Mouse (Mus musculus) limb, embryonic 11.5 days (tissue): Measurements from ENCODE around the gene Patj. TPM values are rescaled to one million over a fixed set of nuclear protein-coding genes. Genes with fewer than 3 reads are reported as not detected.
A peak's percentile ranks its signal among the peaks of the same experiment; 100 is the strongest.
"Not testable (repeated sequence)": the region's sequence is repeated elsewhere in the genome, so short reads cannot be mapped to it uniquely, and the experiment has no call there.

Experiments used
- ATAC-seq: fragments of 200-750 bp; cut with Nextera tagmentation; 2 replicates; pipeline ENCODE4 v1.8.0; 2017; ENCODE audit warnings: low read depth; ENCODE audit not compliant: insufficient number of reproducible peaks, low FRiP score, low TSS enrichment
- DNase-seq: peaks from one replicate; pipeline ENCODE4 v3.0.0-alpha.2; 2015; ENCODE audit warnings: low spot score
- H3K27ac ChIP-seq: fragments of 300-500 bp; sonication (generic); replicated peaks from 2 replicates; pipeline ENCODE4 v1.5.1; 2014; ENCODE audit warnings: low read depth, mild to moderate bottlenecking, low read length
- H3K27me3 ChIP-seq: fragments of 300-500 bp; sonication (generic); 2 replicates; pipeline ENCODE4 v1.6.1; 2014; ENCODE audit warnings: mild to moderate bottlenecking, low read length, mixed read lengths; ENCODE audit not compliant: control insufficient read depth, insufficient read depth
- H3K36me3 ChIP-seq: fragments of 300-500 bp; sonication (generic); 2 replicates; pipeline ENCODE4 v1.6.1; 2014; ENCODE audit warnings: mild to moderate bottlenecking, low read length, moderate library complexity, mixed read lengths; ENCODE audit not compliant: control insufficient read depth, insufficient read depth
- H3K4me1 ChIP-seq: fragments of 300-500 bp; sonication (generic); 2 replicates; pipeline ENCODE4 v1.6.1; 2014; ENCODE audit warnings: low read length, mixed read lengths; ENCODE audit not compliant: control insufficient read depth, insufficient read depth
- H3K4me2 ChIP-seq: fragments of 300-500 bp; sonication (generic); 2 replicates; pipeline ENCODE4 v1.6.1; 2014; ENCODE audit warnings: low read depth, mild to moderate bottlenecking, moderate library complexity; ENCODE audit not compliant: severe bottlenecking
- H3K4me3 ChIP-seq: fragments of 300-500 bp; sonication (generic); 2 replicates; pipeline ENCODE4 v1.5.1; 2014; ENCODE audit warnings: low read depth, low read length
- H3K9ac ChIP-seq: fragments of 300-500 bp; sonication (generic); 2 replicates; pipeline ENCODE4 v1.6.1; 2014; ENCODE audit warnings: mild to moderate bottlenecking, low read length
- H3K9me3 ChIP-seq: fragments of 300-500 bp; sonication (generic); 2 replicates; pipeline ENCODE4 v1.6.1; 2016; ENCODE audit warnings: low read length; ENCODE audit not compliant: control insufficient read depth
- WGBS: fragments of 180-500 bp; shearing (Covaris S2); extraction: QIAGEN DNeasy Blood & Tissue Kit; methylation state at CpG from one replicate; pipeline ENCODE4 v1.1.7; 2014; 5-methylcytosine and 5-hydroxymethylcytosine counted together
- polyA plus RNA-seq: library from polyadenylated mRNA; unstranded; fragments of >200 nt; fragmentation: Nextera tagmentation; extraction: Ambion mirVana; gene quantifications from 2 replicates; pipeline ENCODE4 v1.2.1, GENCODE M21; 2014

Patj gene
- polyA plus RNA-seq, 1 experiment from 2014 or later = 19.4 TPM

GRCm38 (mm10) chr4:98724682-98725081 is 329.1 kb downstream of the Patj start:
- 93% methylated on average over 1 of the region's 1 CpGs for WGBS
- not testable (repeated sequence) for H3K36me3 ChIP-seq, H3K27ac ChIP-seq, H3K4me1 ChIP-seq, H3K9me3 ChIP-seq, ATAC-seq, H3K4me3 ChIP-seq, DNase-seq, H3K4me2 ChIP-seq, H3K9ac ChIP-seq
- peaks cover 22% of the 10 kb centered on the region for H3K27me3 ChIP-seq

GRCm38 (mm10) chr4:98725439-98725838 is 329.9 kb downstream of the Patj start:
- DNase-seq = no peak

GRCm38 (mm10) chr4:98726590-98727237 is 331.1 kb downstream of the Patj start, which contains the start of gene L1td1:
Gene L1td1 (plus strand): TSS chr4:98726734.
- peak within 1 kb of the TSS; percentile 25 for H3K4me3 ChIP-seq
- ATAC-seq (peak; percentile 40; the same call in 1 of the 2 replicates), DNase-seq (peak; percentile 53)
- no peak within 1 kb of the TSS for H3K27ac ChIP-seq
- WGBS = 3% methylated on average over 29 of the region's 29 CpGs
- peak within 1 kb of the TSS; percentile 31; the same call in 1 of the 2 replicates for H3K9ac ChIP-seq
- H3K9me3 ChIP-seq = no peaks in the 10 kb centered on the region
- peaks cover 3% of the 10 kb centered on the region; the same call in 1 of the 2 replicates for H3K4me1 ChIP-seq
- H3K4me2 ChIP-seq = peak within 1 kb of the TSS; percentile 85
- H3K27me3 ChIP-seq = peaks cover 22% of the 10 kb centered on the region
- no peaks in the 10 kb centered on the region for H3K36me3 ChIP-seq

More at GRCm38 (mm10) chr4:98725439-98725838, 329.9 kb downstream of the Patj start:
- Histone ChIP-seq H3K9ac (no peak overlapping the region), H3K4me3 (no peak overlapping the region), H3K4me1 (peaks cover 3% of the 10 kb centered on the region; the same call in 1 of the 2 replicates), H3K27ac (no peak overlapping the region), H3K27me3 (peaks cover 22% of the 10 kb centered on the region), H3K36me3 (no peaks in the 10 kb centered on the region), H3K9me3 (no peaks in the 10 kb centered on the region), H3K4me2 (no peak overlapping the region)
- 39% methylated on average over 4 of the region's 4 CpGs for WGBS
- ATAC-seq = no peak

GRCm38 (mm10) chr4:98727295-98727958 is 331.8 kb downstream of the Patj start:
- DNase-seq (peak; percentile 49), ATAC-seq (no peak)
- Histone ChIP-seq H3K36me3 (no peaks in the 10 kb centered on the region), H3K9me3 (no peaks in the 10 kb centered on the region), H3K27me3 (peaks cover 22% of the 10 kb centered on the region), H3K4me2 (peak overlapping the region; percentile 85), H3K4me1 (peaks cover 3% of the 10 kb centered on the region; the same call in 1 of the 2 replicates), H3K27ac (no peak overlapping the region), H3K9ac (no peak overlapping the region), H3K4me3 (peak overlapping the region; percentile 25)
- WGBS = 3% methylated on average over 21 of the region's 21 CpGs

GRCm38 (mm10) chr4:98727959-98728347 is 332.4 kb downstream of the Patj start:
- peak overlapping the region; percentile 85 for H3K4me2 ChIP-seq
- H3K9me3 ChIP-seq = no peaks in the 10 kb centered on the region
- H3K36me3 ChIP-seq = no peaks in the 10 kb centered on the region
- ATAC-seq = no peak
- DNase-seq = no peak
- H3K27me3 ChIP-seq = peaks cover 22% of the 10 kb centered on the region
- H3K4me3 ChIP-seq = no peak overlapping the region
- H3K9ac ChIP-seq = no peak overlapping the region
- 1% methylated on average over 10 of the region's 10 CpGs for WGBS
- no peak overlapping the region for H3K27ac ChIP-seq
- peaks cover 3% of the 10 kb centered on the region; the same call in 1 of the 2 replicates for H3K4me1 ChIP-seq

GRCm38 (mm10) chr4:98728716-98729115 is 333.1 kb downstream of the Patj start:
- H3K9ac ChIP-seq = no peak overlapping the region
- H3K27ac ChIP-seq = no peak overlapping the region
- no peaks in the 10 kb centered on the region for H3K36me3 ChIP-seq
- peaks cover 22% of the 10 kb centered on the region for H3K27me3 ChIP-seq
- ATAC-seq = no peak
- H3K9me3 ChIP-seq = no peaks in the 10 kb centered on the region
- H3K4me2 ChIP-seq = no peak overlapping the region
- H3K4me3 ChIP-seq = no peak overlapping the region
- H3K4me1 ChIP-seq = peaks cover 3% of the 10 kb centered on the region; the same call in 1 of the 2 replicates
- no peak for DNase-seq
- 59% methylated on average over 7 of the region's 7 CpGs for WGBS

GRCm38 (mm10) chr4:98733660-98734059 is 338.1 kb downstream of the Patj start:
- no peak overlapping the region for H3K27ac ChIP-seq
- H3K9ac ChIP-seq = no peak overlapping the region
- no peaks in the 10 kb centered on the region for H3K9me3 ChIP-seq
- WGBS = 95% methylated on average over 16 of the region's 16 CpGs
- no peak overlapping the region for H3K4me2 ChIP-seq
- no peak for DNase-seq
- H3K4me3 ChIP-seq = no peak overlapping the region
- H3K36me3 ChIP-seq = no peaks in the 10 kb centered on the region
- no peaks in the 10 kb centered on the region for H3K4me1 ChIP-seq
- peaks cover 2% of the 10 kb centered on the region; the same call in 1 of the 2 replicates for H3K27me3 ChIP-seq
- ATAC-seq = no peak

- H3K4me2 ChIP-seq = no peak overlapping the region
Measured at GRCm38 (mm10) chr4:98739753-98740152, 344.2 kb downstream of the Patj start.

More at GRCm38 (mm10) chr4:98739753-98740152, 344.2 kb downstream of the Patj start:
- WGBS = 52% methylated on average over 2 of the region's 2 CpGs
- DNase-seq (peak; percentile 42), ATAC-seq (no peak)
- Histone ChIP-seq H3K9ac (no peak overlapping the region), H3K36me3 (no peaks in the 10 kb centered on the region), H3K4me3 (no peak overlapping the region), H3K9me3 (no peaks in the 10 kb centered on the region), H3K4me1 (no peaks in the 10 kb centered on the region), H3K27me3 (no peaks in the 10 kb centered on the region), H3K27ac (no peak overlapping the region)
